Mouse (Mus musculus) MEL (cell line): ENCODE measurements at regions not wholly inside any gene's neighbourhood (a gene's known extent, or its start where the extent isn't known, plus 50 kb on each side); places are given as distances from the start of the nearest gene placed in this dataset.

Source experiments
- DNase-seq: peaks from one replicate; pipeline ENCODE4 v3.0.0; 2011; ENCODE audit warnings: low read depth, low spot score
- H3K27ac ChIP-seq: 2 replicates; pipeline ENCODE4 v1.5.1; 2012; ENCODE audit warnings: low read depth, mild to moderate bottlenecking, control low read depth, low read length, moderate library complexity; ENCODE audit not compliant: control insufficient read depth
- H3K27me3 ChIP-seq, 2 experiments: fragments of 150-350 bp in 1 of 2; sonication (generic) in 1 of 2; 2 replicates each; pipeline ENCODE4 v1.6.1; 2012; ENCODE audit warnings: low read length in 2 of 2, mild to moderate bottlenecking in 2 of 2, improper control_type of control experiment in 1 of 2, moderate library complexity in 1 of 2; ENCODE audit not compliant: insufficient read depth in 2 of 2, control insufficient read depth in 1 of 2
- H3K36me3 ChIP-seq, 2 experiments: 2 replicates each; pipeline ENCODE4 v1.6.1; 2012 to 2014; ENCODE audit warnings: low read length in 2 of 2, improper control_type of control experiment in 1 of 2, inconsistent platforms in 1 of 2, mild to moderate bottlenecking in 1 of 2; ENCODE audit not compliant: insufficient read depth in 2 of 2, control insufficient read depth in 1 of 2
- H3K4me1 ChIP-seq, 2 experiments: fragments of 150-350 bp in 1 of 2; sonication (generic) in 1 of 2; 2 replicates each; pipeline ENCODE4 v1.6.1; 2012; ENCODE audit warnings: low read length in 2 of 2, improper control_type of control experiment in 1 of 2, mild to moderate bottlenecking in 1 of 2; ENCODE audit not compliant: insufficient read depth in 2 of 2, control insufficient read depth in 1 of 2
- H3K4me3 ChIP-seq, 2 experiments: fragments of 150-350 bp in 1 of 2; sonication (generic) in 1 of 2; 2 replicates each; pipeline ENCODE4 v1.5.1; 2012; ENCODE audit warnings: low read depth in 2 of 2, low read length in 2 of 2, mild to moderate bottlenecking in 2 of 2, moderate library complexity in 2 of 2, control low read depth in 1 of 2, improper control_type of control experiment in 1 of 2; ENCODE audit not compliant: control insufficient read depth in 1 of 2, insufficient read depth in 1 of 2
- H3K79me2 ChIP-seq: 2 replicates; pipeline ENCODE4 v1.6.1; 2012; ENCODE audit warnings: mild to moderate bottlenecking, low read length, moderate library complexity; ENCODE audit not compliant: control insufficient read depth, poor library complexity, insufficient read depth
- H3K9ac ChIP-seq: 2 replicates; pipeline ENCODE4 v1.6.1; 2012; ENCODE audit warnings: low read depth, mild to moderate bottlenecking, control low read depth, low read length, moderate library complexity; ENCODE audit not compliant: control insufficient read depth, poor library complexity, severe bottlenecking
- H3K9me3 ChIP-seq: fragments of 150-350 bp; sonication (generic); replicated peaks from 2 replicates; pipeline ENCODE4 v1.6.1; 2012; ENCODE audit warnings: mild to moderate bottlenecking, low read length, improper control_type of control experiment, moderate library complexity; ENCODE audit not compliant: insufficient read depth
- BHLHE40 ChIP-seq: IDR thresholded peaks from 2 replicates; pipeline ENCODE4 v1.6.1; 2012; ENCODE audit warnings: low read depth, mild to moderate bottlenecking, inconsistent platforms, low read length, improper control_type of control experiment, borderline replicate concordance
- CHD2 ChIP-seq: IDR thresholded peaks from 2 replicates; pipeline ENCODE4 v1.6.1; 2011; ENCODE audit warnings: low read length, improper control_type of control experiment
- HCFC1 ChIP-seq: IDR thresholded peaks from 2 replicates; pipeline ENCODE4 v1.6.1; 2012; ENCODE audit warnings: low read depth, mild to moderate bottlenecking, inconsistent platforms, low read length, improper control_type of control experiment, moderate library complexity
- JUND ChIP-seq: IDR thresholded peaks from 2 replicates; pipeline ENCODE4 v1.6.1; 2011; ENCODE audit warnings: low read depth, mild to moderate bottlenecking, improper control_type of control experiment, low read length
- MAFK ChIP-seq: IDR thresholded peaks from 2 replicates; pipeline ENCODE4 v1.6.1; 2011; ENCODE audit warnings: low read depth, mild to moderate bottlenecking, low read length, improper control_type of control experiment, borderline replicate concordance
- MXI1 ChIP-seq: IDR thresholded peaks from 2 replicates; pipeline ENCODE4 v1.6.1; 2011; ENCODE audit warnings: mild to moderate bottlenecking, low read depth, low read length, improper control_type of control experiment
- NELFE ChIP-seq: IDR thresholded peaks from 2 replicates; pipeline ENCODE4 v1.6.1; 2011; ENCODE audit warnings: low read depth, low read length, improper control_type of control experiment
- NRF1 ChIP-seq: IDR thresholded peaks from 2 replicates; pipeline ENCODE4 v1.6.1; 2014; ENCODE audit warnings: low read depth, mild to moderate bottlenecking, inconsistent platforms, low read length, improper control_type of control experiment, moderate library complexity; ENCODE audit not compliant: poor library complexity, insufficient read depth, severe bottlenecking
- POLR2AphosphoS5 ChIP-seq: IDR thresholded peaks from 2 replicates; pipeline ENCODE4 v1.6.1; 2012; ENCODE audit warnings: low read depth, borderline replicate concordance, mild to moderate bottlenecking, inconsistent platforms, low read length, moderate library complexity, mixed read lengths
- RCOR1 ChIP-seq: IDR thresholded peaks from 2 replicates; pipeline ENCODE4 v1.6.1; 2012; ENCODE audit warnings: low read depth, mild to moderate bottlenecking, inconsistent platforms, low read length, improper control_type of control experiment
- SIN3A ChIP-seq: IDR thresholded peaks from 2 replicates; pipeline ENCODE4 v1.6.1; 2012; ENCODE audit warnings: low read length, improper control_type of control experiment, inconsistent platforms
- TCF12 ChIP-seq: IDR thresholded peaks from 2 replicates; pipeline ENCODE4 v1.6.1; 2014; ENCODE audit warnings: low read depth, mild to moderate bottlenecking, inconsistent platforms, low read length, improper control_type of control experiment, moderate library complexity
- UBTF ChIP-seq: IDR thresholded peaks from 2 replicates; pipeline ENCODE4 v1.6.1; 2012; ENCODE audit warnings: low read depth, mild to moderate bottlenecking, inconsistent platforms, low read length, improper control_type of control experiment, moderate library complexity, borderline replicate concordance; ENCODE audit not compliant: insufficient read depth
- USF1 ChIP-seq: IDR thresholded peaks from 2 replicates; pipeline ENCODE4 v1.6.1; 2014; ENCODE audit warnings: low read depth, mild to moderate bottlenecking, inconsistent platforms, low read length, improper control_type of control experiment, moderate library complexity
- ZC3H11A ChIP-seq: IDR thresholded peaks from 2 replicates; pipeline ENCODE4 v1.6.1; 2012; ENCODE audit warnings: low read depth, mild to moderate bottlenecking, inconsistent platforms, low read length, improper control_type of control experiment
- ZMIZ1 ChIP-seq: IDR thresholded peaks from 2 replicates; pipeline ENCODE4 v1.6.1; 2012; ENCODE audit warnings: low read depth, mild to moderate bottlenecking, inconsistent platforms, low read length, improper control_type of control experiment, moderate library complexity
- ZNF384 ChIP-seq: IDR thresholded peaks from 2 replicates; pipeline ENCODE4 v1.6.1; 2012; ENCODE audit warnings: low read depth, mild to moderate bottlenecking, inconsistent platforms, low read length, improper control_type of control experiment

DNA sequence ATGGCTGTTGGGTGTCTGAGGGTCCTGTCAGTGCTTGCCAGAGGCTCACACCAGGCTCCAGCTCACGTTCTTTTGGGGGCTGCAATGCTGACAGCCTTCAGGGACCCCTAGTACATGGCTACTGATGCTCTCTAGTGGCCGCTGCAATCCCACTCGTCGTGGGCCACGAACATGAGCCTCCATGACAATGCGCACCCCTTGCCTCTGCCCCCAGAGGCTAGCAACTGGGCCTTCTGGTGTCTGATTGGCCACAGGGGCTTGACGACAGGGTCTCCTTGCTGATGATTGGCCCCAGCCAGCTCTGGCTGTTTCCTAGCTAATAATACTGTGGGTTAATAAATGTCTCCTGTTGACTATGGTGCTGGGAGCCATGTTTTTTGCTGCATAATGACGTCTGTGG is 61.1 kb downstream of the Rtl1 start:
- H3K27me3 ChIP-seq = no peaks in the 10 kb centered on the region
- peaks cover 0 to 3% of the 10 kb centered on the region in 2 experiments; a peak in 2 of 4 replicates for H3K36me3 ChIP-seq
- no peaks in the 10 kb centered on the region for H3K9me3 ChIP-seq
- H3K79me2 ChIP-seq = no peaks in the 10 kb centered on the region
- H3K4me1 ChIP-seq = peaks cover 0 to 10% of the 10 kb centered on the region in 2 experiments; a peak in 3 of 4 replicates
- H3K27ac ChIP-seq = no peak overlapping the region
- H3K4me3 ChIP-seq = no peak overlapping the region
- no peak for TF ChIP-seq UBTF
- TF ChIP-seq POLR2AphosphoS5 = no peak
- no peak for TF ChIP-seq MXI1
- TF ChIP-seq MAFK = no peak
- TF ChIP-seq ZNF384 = no peak
- TF ChIP-seq HCFC1 = no peak
- no peak for TF ChIP-seq ZMIZ1
- TF ChIP-seq USF1 = no peak
- no peak for TF ChIP-seq JUND
- TF ChIP-seq BHLHE40 = no peak
- no peak for TF ChIP-seq NELFE
- no peak overlapping the region for H3K9ac ChIP-seq
- no peak for DNase-seq

GRCm38 (mm10) chr12:109538641-109539040 is 61.5 kb downstream of the Rtl1 start:
- H3K27me3 ChIP-seq = no peaks in the 10 kb centered on the region
- H3K79me2 ChIP-seq = no peaks in the 10 kb centered on the region
- TF ChIP-seq SIN3A = no peak
- TF ChIP-seq BHLHE40 = no peak
- TF ChIP-seq NELFE = no peak
- no peak for TF ChIP-seq UBTF
- no peak for TF ChIP-seq NRF1
- TF ChIP-seq MAFK = no peak
- TF ChIP-seq ZMIZ1 = no peak
- TF ChIP-seq ZC3H11A = no peak
- no peak for TF ChIP-seq RCOR1
- no peak for TF ChIP-seq TCF12
- TF ChIP-seq JUND = no peak
- TF ChIP-seq CHD2 = no peak
- no peak for TF ChIP-seq USF1
- DNase-seq = no peak
- no peak overlapping the region for H3K4me3 ChIP-seq
- no peak overlapping the region for H3K27ac ChIP-seq
- H3K9me3 ChIP-seq = no peaks in the 10 kb centered on the region
- peaks cover 0 to 3% of the 10 kb centered on the region in 2 experiments; a peak in 2 of 4 replicates for H3K36me3 ChIP-seq
- no peak overlapping the region for H3K9ac ChIP-seq
- H3K4me1 ChIP-seq = peaks cover 0 to 10% of the 10 kb centered on the region in 2 experiments; a peak in 3 of 4 replicates
